Mouse (Mus musculus): ENCODE results near the gene Gm5483.
"Not testable (repeated sequence)": the region's sequence is repeated elsewhere in the genome, so short reads cannot be mapped to it uniquely, and the experiment has no call there.

- TF ChIP-seq CTCF (IDR thresholded peaks at IDR 0.05; ENCODE audit: low read depth, low read length); POLR2A (IDR thresholded peaks at IDR 0.05; ENCODE audit: insufficient read depth, low read length): not testable (repeated sequence)
Measured at GRCm38 (mm10) chr16:36183912-36184311, at the start of gene Gm5483.
